Mouse (Mus musculus) gonadal fat pad, adult 2 months (tissue): Measurements from ENCODE around the gene Trim14. TPM values are rescaled to one million over a fixed set of nuclear protein-coding genes. Genes with fewer than 3 reads are reported as not detected.

ENCODE experiments used
- DNase-seq: peaks from one replicate; pipeline ENCODE4 v3.0.0-alpha.2; 2012; ENCODE audit warnings: low read depth
- polyA plus RNA-seq: library from polyadenylated mRNA; depleted of rRNA; stranded (reverse); fragments of >200 nt; gene quantifications from 2 replicates; pipeline ENCODE4 v1.2.3, GENCODE M21; 2012

Gene Trim14
- polyA plus RNA-seq, 1 experiment, result 18.1 TPM

GRCm38 (mm10) chr4:46527558-46527926 is 8.4 kb downstream of the Trim14 start:
- no peak for DNase-seq

GRCm38 (mm10) chr4:46526798-46527557 is 9.0 kb downstream of the Trim14 start:
- DNase-seq, result no peak

GRCm38 (mm10) chr4:46526226-46526625 is 9.7 kb downstream of the Trim14 start:
- no peak for DNase-seq

GRCm38 (mm10) chr4:46523324-46523723 is 12.6 kb downstream of the Trim14 start:
- DNase-seq, result no peak

GRCm38 (mm10) chr4:46521457-46521856 is 14.5 kb downstream of the Trim14 start:
- no peak for DNase-seq

GRCm38 (mm10) chr4:46520491-46520890 is 15.4 kb downstream of the Trim14 start:
- no peak for DNase-seq

GRCm38 (mm10) chr4:46507736-46508460 is 28.0 kb downstream of the Trim14 start:
- no peak for DNase-seq

- no peak for DNase-seq
Observed at GRCm38 (mm10) chr4:46506801-46507610, 28.9 kb downstream of the Trim14 start.

- DNase-seq, result no peak
Observed at GRCm38 (mm10) chr4:46505361-46506057, 30.4 kb downstream of the Trim14 start.

- no peak for DNase-seq
Observed at GRCm38 (mm10) chr4:46503881-46504280, 32.1 kb downstream of the Trim14 start.

GRCm38 (mm10) chr4:46502606-46503502 is 33.1 kb downstream of the Trim14 start:
- DNase-seq, result no peak

- DNase-seq, result no peak
Observed at GRCm38 (mm10) chr4:46498976-46499375, 37.0 kb downstream of the Trim14 start.

GRCm38 (mm10) chr4:46498511-46498910 is 37.4 kb downstream of the Trim14 start:
- no peak for DNase-seq

GRCm38 (mm10) chr4:46497286-46497892 is 38.6 kb downstream of the Trim14 start:
- DNase-seq, result no peak

GRCm38 (mm10) chr4:46495543-46495942 is 40.4 kb downstream of the Trim14 start:
- DNase-seq, result no peak

GRCm38 (mm10) chr4:46493071-46493470 is 42.9 kb downstream of the Trim14 start:
- no peak for DNase-seq

GRCm38 (mm10) chr4:46489028-46489925 is 46.7 kb downstream of the Trim14 start, which contains the start of gene Nans:
TSS of gene Nans (plus strand) at chr4:46489248.
- no peak for DNase-seq

- DNase-seq, result no peak
Observed at GRCm38 (mm10) chr4:46487348-46487747, 48.6 kb downstream of the Trim14 start.
